Mouse (Mus musculus): ENCODE measurements around the gene Mtrex. TPM values are rescaled to one million over a fixed set of nuclear protein-coding genes. Genes with fewer than 3 reads are reported as not detected.

The Mtrex gene
- polyA plus RNA-seq, 1 experiment from 2014 or later = 83.4 TPM

DNA sequence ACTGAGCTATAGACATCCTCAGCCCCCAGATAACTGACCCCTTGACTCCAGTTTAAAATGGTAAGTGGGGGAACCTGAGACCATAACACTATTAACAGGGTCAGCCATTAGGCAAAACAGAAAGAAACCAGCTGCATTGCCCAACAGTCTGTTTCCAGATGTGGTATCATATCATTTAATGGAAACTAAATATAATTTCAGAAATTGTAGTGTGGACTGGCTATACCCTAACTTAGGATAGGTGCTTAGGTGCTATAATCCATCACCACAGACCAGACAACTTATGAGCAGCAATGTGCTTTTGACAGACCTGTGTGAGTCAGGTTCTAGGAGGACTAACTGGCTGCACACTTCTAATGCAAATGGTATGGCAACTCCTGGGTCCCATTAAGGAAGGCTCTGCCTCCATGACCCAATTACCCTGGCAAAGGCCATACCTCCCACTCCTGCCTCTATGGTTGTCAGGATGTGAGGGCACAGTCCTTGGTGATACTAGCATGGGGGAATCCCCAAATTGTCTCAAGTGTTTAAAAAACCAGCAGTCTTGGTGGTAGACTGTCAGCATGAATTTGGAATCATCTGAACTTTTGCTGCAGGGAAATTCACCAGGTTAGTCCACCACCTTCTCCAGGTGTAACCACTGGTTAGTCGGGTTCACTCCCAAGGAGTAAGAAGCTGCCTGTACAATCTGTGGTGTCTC, 64.1 kb downstream of the Mtrex start:
- H3K4me2 ChIP-seq (replicated peaks) = no peak overlapping the region
- H3K36me3 ChIP-seq = peaks cover 43% of the 10 kb centered on the region
- no peak overlapping the region for H3K4me3 ChIP-seq
- no peak overlapping the region for H3K9ac ChIP-seq
- no peak for ATAC-seq (ENCODE audit: low FRiP score)
- H3K27ac ChIP-seq = no peak overlapping the region
- WGBS = 92% methylated on average over 1 of the region's 1 CpGs
- no peaks in the 10 kb centered on the region for H3K9me3 ChIP-seq (replicated peaks)
- H3K27me3 ChIP-seq = no peaks in the 10 kb centered on the region
- H3K4me1 ChIP-seq = 0 out of 2 replicates have a peak, but pooled peaks cover 3% of the 10 kb centered on the region

DNA sequence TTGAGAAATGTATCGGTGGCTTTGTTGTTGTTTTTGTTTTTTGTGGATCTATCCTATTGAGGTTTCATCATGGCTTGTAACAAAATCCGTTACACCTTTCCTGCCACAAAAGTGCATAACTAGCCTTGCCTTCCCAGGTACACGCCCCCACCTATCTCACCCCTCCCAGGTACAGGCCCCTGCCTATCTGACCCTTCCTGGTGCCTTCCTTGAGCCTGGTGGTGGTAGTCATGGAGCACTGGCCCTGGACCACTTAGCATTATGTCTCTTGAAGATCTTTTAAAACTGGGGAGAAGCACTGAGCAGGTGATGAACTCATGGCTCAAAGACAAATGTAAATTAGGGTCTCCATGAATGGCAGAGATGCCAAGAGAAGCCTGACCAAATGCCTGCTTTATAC, 64.9 kb downstream of the Mtrex start:
- Histone ChIP-seq H3K36me3 (peaks cover 35% of the 10 kb centered on the region), H3K9ac (no peak overlapping the region), H3K27ac (no peak overlapping the region), H3K4me2 (replicated peaks) (no peak overlapping the region), H3K9me3 (replicated peaks) (no peaks in the 10 kb centered on the region), H3K4me3 (no peak overlapping the region), H3K4me1 (0 out of 2 replicates have a peak, but pooled peaks cover 3% of the 10 kb centered on the region), H3K27me3 (no peaks in the 10 kb centered on the region)
- ATAC-seq (ENCODE audit: low FRiP score) = no peak
- WGBS = 79% methylated on average over 3 of the region's 3 CpGs

DNA sequence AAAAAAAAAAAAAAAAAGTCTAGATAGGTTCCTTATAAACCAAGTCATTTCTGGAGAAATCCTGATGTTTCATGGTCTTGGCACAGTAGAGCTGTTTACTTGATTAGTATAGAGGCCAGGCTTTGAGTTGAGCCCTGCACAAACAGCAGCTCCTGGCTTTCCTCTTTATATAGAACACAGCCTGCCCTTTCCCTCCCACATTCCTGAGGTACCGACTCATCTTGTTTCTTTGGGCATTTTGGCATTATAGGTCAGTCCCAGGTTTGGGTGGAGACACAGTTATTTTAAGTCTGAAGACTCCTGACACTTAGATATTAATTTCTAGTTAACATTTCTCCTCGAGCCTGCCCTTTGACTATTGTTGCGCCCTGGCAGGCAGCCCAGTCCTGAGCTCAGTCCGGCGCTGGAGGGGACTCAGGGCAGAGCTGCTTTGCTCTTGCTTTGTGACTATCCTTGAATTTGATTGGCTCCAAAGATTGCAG, 65.3 kb downstream of the Mtrex start:
- Histone ChIP-seq H3K4me2 (replicated peaks) (no peak overlapping the region), H3K27me3 (no peaks in the 10 kb centered on the region), H3K9ac (no peak overlapping the region), H3K36me3 (peaks cover 36% of the 10 kb centered on the region), H3K4me3 (no peak overlapping the region), H3K4me1 (0 out of 2 replicates have a peak, but pooled peaks cover 3% of the 10 kb centered on the region), H3K27ac (no peak overlapping the region), H3K9me3 (replicated peaks) (no peaks in the 10 kb centered on the region)
- 61% methylated on average over 5 of the region's 5 CpGs for WGBS
- ATAC-seq (ENCODE audit: low FRiP score) = no peak

DNA sequence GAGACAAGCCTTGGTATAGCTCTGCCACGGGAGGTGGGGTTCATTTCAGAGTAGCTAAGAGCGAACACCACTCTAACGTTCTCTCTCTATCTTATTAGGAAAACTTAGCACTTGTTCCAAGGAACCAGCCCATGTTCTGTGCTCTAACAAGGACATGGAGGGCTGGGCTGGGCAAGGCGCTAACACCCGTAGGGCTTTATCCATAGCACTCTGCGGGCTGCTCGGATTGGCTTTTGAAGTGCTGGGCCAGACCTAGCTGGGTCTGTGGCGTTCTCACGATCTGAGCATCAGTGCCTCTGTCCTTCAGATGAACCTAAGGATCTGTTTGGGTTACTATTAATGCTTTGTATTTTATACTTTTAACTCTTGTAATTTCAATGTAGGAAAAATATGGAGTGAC, 66.3 kb downstream of the Mtrex start:
- Histone ChIP-seq H3K9me3 (replicated peaks) (no peaks in the 10 kb centered on the region), H3K4me3 (no peak overlapping the region), H3K36me3 (peaks cover 27% of the 10 kb centered on the region), H3K4me1 (0 out of 2 replicates have a peak, but pooled peaks cover 3% of the 10 kb centered on the region), H3K27me3 (no peaks in the 10 kb centered on the region), H3K9ac (no peak overlapping the region), H3K4me2 (replicated peaks) (no peak overlapping the region), H3K27ac (no peak overlapping the region)
- WGBS = 93% methylated on average over 9 of the region's 9 CpGs
- ATAC-seq (ENCODE audit: low FRiP score) = no peak

DNA sequence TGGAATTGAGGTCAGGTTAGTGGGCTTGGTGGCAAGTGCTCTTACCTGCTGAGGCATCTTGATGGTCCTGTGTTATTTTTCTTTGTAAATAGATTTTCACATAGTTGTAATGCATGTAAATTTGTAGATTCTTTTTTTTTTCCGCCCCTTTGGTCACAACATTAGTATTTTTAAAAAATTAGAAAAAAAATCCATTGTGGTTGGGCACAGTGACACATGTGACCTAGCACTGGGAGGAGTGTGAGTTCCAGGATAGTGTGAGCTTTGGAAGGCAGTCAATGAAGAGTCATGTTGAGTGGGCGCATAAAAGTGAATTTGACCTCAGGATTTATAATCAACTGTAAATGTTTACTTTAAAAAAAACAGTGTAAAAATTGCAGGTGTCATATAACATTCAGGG, 66.8 kb downstream of the Mtrex start:
- no peak overlapping the region for H3K4me2 ChIP-seq (replicated peaks)
- no peaks in the 10 kb centered on the region for H3K9me3 ChIP-seq (replicated peaks)
- no peak overlapping the region for H3K27ac ChIP-seq
- 0 out of 2 replicates have a peak, but pooled peaks cover 3% of the 10 kb centered on the region for H3K4me1 ChIP-seq
- WGBS = 90% methylated on average over 2 of the region's 2 CpGs
- H3K27me3 ChIP-seq = no peaks in the 10 kb centered on the region
- no peak overlapping the region for H3K9ac ChIP-seq
- H3K36me3 ChIP-seq = peaks cover 21% of the 10 kb centered on the region
- ATAC-seq (ENCODE audit: low FRiP score) = no peak
- H3K4me3 ChIP-seq = no peak overlapping the region

DNA sequence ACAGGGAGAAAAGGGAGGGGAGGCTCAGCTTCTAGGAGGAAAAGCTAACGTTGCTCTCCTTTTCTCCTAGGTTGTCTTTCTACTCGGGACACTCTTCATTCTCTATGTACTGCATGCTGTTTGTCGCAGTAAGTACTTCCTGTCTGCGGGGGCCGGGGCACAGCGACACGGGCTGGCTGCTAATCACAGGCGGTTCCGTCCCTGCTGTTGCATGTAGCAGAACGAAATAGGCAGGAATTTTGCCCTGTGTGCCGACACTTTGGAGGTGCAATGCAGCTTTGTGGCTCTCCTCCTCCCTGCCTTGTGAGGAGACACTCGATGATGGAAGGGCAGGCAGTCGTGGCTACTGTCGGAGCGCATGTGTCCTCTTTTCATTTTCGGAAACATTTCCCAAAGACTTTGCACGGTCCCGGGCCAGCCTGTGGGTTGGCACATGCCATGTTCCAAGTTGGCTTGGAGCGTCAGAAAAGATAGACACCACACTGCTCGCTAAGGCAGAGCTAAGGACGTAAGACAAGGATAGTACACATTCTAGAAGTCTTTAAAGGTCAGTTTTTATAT, 67.5 kb downstream of the Mtrex start:
- WGBS = 90% methylated on average over 21 of the region's 21 CpGs

DNA sequence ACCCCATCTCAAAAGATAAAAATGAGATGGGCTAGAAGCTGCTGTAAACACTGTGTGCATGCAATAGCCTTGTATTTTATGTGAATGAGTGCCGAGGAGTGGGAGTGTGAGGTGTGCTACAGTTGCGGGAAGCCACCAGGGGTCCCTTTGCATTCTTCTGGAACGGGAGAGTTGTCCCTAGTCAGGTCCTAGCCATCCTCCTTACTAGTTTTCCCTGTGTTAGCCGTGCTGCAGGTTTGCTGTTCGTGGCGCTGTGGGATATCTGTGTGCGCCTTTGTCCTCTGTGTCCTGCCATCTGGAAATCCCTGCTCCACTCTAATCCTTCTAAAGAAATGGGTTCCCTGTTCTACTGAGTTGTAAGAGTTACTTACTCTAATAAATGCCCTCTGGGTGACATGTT, 69.3 kb downstream of the Mtrex start:
- Histone ChIP-seq H3K36me3 (peaks cover 14% of the 10 kb centered on the region; the same call in 1 of the 2 replicates), H3K9ac (no peak overlapping the region), H3K4me3 (no peak overlapping the region), H3K27ac (no peak overlapping the region), H3K4me2 (replicated peaks) (no peak overlapping the region), H3K9me3 (replicated peaks) (no peaks in the 10 kb centered on the region), H3K27me3 (no peaks in the 10 kb centered on the region), H3K4me1 (peaks cover 7% of the 10 kb centered on the region; the same call in 1 of the 2 replicates)
- 84% methylated on average over 7 of the region's 7 CpGs for WGBS
- ATAC-seq (ENCODE audit: low FRiP score) = no peak

More for the DNA sequence above, 67.5 kb downstream of the Mtrex start:
- no peak for ATAC-seq (ENCODE audit: low FRiP score)
- H3K4me1 ChIP-seq = 0 out of 2 replicates have a peak, but pooled peaks cover 3% of the 10 kb centered on the region
- peaks cover 14% of the 10 kb centered on the region; the same call in 1 of the 2 replicates for H3K36me3 ChIP-seq
- no peaks in the 10 kb centered on the region for H3K27me3 ChIP-seq
- no peak overlapping the region for H3K4me3 ChIP-seq
- no peak overlapping the region for H3K9ac ChIP-seq
- no peak overlapping the region for H3K4me2 ChIP-seq (replicated peaks)
- H3K27ac ChIP-seq = no peak overlapping the region
- H3K9me3 ChIP-seq (replicated peaks) = no peaks in the 10 kb centered on the region

DNA sequence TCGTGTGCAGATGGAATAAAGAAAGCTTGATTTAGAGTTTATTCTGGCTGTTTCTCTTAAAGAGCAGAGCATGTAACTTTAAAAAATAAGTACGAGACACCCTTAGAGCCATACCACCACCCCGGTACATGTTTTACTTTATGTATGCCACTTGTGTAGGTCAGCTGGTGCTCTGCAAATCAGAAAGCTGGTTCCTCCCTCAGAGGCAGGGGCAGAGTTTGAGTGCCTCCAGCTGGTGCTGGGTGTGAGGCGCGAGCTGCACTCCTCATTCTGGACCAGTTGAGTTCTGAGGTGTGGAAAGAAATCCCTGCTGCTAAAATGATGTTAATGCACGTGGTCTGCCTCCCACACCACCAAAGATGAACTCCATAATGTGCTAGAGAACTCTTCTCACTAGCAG, 72.8 kb downstream of the Mtrex start:
- no peak for ATAC-seq (ENCODE audit: low FRiP score)
- Histone ChIP-seq H3K4me3 (no peak overlapping the region), H3K27me3 (no peaks in the 10 kb centered on the region), H3K36me3 (peaks cover 4% of the 10 kb centered on the region; the same call in 1 of the 2 replicates), H3K4me1 (peaks cover 3% of the 10 kb centered on the region; the same call in 1 of the 2 replicates), H3K9ac (no peak overlapping the region), H3K4me2 (replicated peaks) (no peak overlapping the region), H3K9me3 (replicated peaks) (no peaks in the 10 kb centered on the region), H3K27ac (no peak overlapping the region)
- WGBS = 60% methylated on average over 6 of the region's 6 CpGs

DNA sequence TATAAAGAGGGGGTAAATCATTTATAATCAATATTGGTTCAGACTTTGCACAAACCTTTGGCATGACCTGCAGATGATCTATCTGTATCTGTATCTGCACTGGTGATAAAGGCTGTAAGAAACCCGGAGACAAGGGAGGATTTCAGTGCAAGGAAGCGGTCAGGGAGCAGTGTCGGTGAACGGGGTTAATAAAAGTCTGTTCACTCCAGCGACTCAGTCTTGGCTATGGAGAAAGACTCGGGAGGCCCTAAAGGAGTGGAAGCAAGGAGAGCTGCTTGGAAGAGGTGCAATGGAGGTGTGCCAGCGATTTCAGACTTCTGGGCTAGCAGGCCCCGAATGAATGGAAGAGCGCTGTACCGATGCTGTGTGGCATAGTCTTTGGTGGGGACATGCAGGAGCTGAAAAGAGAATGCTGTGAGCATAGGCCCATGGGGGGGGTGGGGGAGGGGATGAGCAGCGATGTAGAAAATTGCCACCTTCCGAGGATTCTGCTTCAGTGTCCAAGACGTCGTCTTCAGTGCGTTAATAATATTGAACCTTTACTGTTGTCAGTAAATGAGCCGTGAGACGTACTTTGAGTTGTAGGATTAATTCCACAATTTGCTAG, 73.4 kb downstream of the Mtrex start:
- Histone ChIP-seq H3K4me3 (no peak overlapping the region), H3K36me3 (0 out of 2 replicates have a peak, but pooled peaks cover 3% of the 10 kb centered on the region), H3K27ac (no peak overlapping the region), H3K9me3 (replicated peaks) (no peaks in the 10 kb centered on the region), H3K4me1 (peaks cover 3% of the 10 kb centered on the region; the same call in 1 of the 2 replicates), H3K9ac (no peak overlapping the region), H3K27me3 (no peaks in the 10 kb centered on the region), H3K4me2 (replicated peaks) (0 out of 2 replicates have a peak overlapping the region, but pooled peaks have one; percentile 3)
- 45% methylated on average over 17 of the region's 17 CpGs for WGBS
- ATAC-seq (ENCODE audit: low FRiP score) = 0 out of 2 replicates have a peak, but pooled peaks have one; percentile 63

DNA sequence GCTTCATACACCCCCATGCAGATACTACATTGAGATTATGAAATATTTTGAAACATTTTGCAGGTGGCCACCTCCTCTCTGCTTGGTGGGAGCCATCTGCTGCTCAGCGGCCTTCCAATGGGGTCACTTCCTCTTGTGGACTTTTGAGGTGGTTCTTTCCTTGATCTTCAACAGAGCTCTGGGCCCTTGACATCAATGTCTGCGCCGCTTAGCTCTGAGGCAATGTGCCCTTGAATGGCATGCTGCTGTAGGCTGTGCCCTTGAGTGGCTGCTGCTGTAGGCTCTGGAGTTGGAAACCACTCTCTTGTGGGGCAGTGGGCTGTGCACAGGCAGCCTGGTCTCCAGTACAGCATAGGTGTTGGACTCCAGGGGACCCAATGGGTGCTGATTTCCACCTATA, 81.3 kb downstream of the Mtrex start:
- WGBS = 95% methylated on average over 3 of the region's 3 CpGs
- no peak for ATAC-seq (ENCODE audit: low FRiP score)
- Histone ChIP-seq H3K4me2 (replicated peaks) (no peak overlapping the region), H3K4me1 (no peaks in the 10 kb centered on the region), H3K9me3 (replicated peaks) (no peaks in the 10 kb centered on the region), H3K36me3 (peaks cover 12% of the 10 kb centered on the region), H3K4me3 (no peak overlapping the region), H3K9ac (no peak overlapping the region), H3K27ac (no peak overlapping the region), H3K27me3 (no peaks in the 10 kb centered on the region)

DNA sequence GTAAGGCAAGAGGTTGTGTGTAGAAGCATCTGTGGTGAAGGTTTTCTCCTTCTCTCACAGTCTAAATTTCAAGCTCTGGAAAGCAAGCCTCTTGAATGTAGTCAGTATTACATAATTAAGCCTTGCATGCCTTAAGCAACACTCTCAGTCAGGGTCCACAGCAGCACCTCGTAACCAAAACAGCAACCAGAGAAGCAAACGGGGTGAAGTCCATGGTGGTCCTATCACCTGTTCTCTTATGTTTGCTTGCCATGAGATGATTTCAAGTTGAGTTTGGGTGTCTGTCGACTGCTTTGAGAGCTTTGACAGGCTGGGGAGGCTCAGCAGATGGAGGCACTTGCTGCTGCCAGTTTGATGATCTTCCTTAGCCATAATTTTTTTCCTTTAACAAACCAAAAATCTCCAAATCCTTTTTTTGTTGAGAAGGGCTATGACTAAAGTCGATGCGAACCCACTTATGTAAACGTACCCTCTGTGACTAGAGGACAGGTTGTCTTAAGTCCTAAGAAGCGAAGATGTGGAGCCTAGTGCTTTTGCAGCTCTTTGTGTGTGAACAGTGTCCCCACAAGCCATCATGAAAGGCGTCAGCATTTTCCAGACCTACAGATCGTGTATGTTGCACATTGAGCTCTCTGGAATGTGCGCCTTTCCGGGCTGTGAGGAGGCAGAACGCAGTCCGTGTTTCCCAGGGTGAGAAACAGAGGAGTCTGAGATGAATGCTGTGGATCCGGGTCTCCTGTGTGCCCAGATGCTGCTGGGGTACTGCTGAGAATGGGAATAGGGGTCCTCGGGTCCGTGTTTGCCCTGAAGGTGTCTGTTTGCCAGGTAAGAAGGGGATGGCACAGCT, 86.7 kb downstream of the Mtrex start:
- 92% methylated on average over 16 of the region's 16 CpGs for WGBS

More for the DNA sequence above, 86.7 kb downstream of the Mtrex start:
- no peak for ATAC-seq (ENCODE audit: low FRiP score)
- H3K4me3 ChIP-seq = no peak overlapping the region
- no peaks in the 10 kb centered on the region for H3K27me3 ChIP-seq
- H3K4me2 ChIP-seq (replicated peaks) = no peak overlapping the region
- no peak overlapping the region for H3K27ac ChIP-seq
- no peak overlapping the region for H3K9ac ChIP-seq
- peaks cover 8% of the 10 kb centered on the region for H3K36me3 ChIP-seq
- H3K4me1 ChIP-seq = no peaks in the 10 kb centered on the region
- H3K9me3 ChIP-seq (replicated peaks) = no peaks in the 10 kb centered on the region

Data from hindbrain, embryonic 12.5 days (tissue).